Mouse (Mus musculus) lung, adult 2 months (tissue): ENCODE data around the gene Pitpnc1. TPM values are rescaled to one million over a fixed set of nuclear protein-coding genes. Genes with fewer than 3 reads are reported as not detected.

Source experiments
- DNase-seq: peaks from one replicate; pipeline ENCODE4 v3.0.0; 2022
- H3K4me1 ChIP-seq: fragments of 200-500 bp; 2 replicates; pipeline ENCODE4 v1.6.1; 2011; ENCODE audit warnings: low read length; ENCODE audit not compliant: control insufficient read depth, insufficient read depth
- H3K4me3 ChIP-seq: fragments of 200-500 bp; replicated peaks from 2 replicates; pipeline ENCODE3; 2011; ENCODE audit warnings: low read depth, mild to moderate bottlenecking, control low read depth, low read length; ENCODE audit errors: extremely low read depth
- CTCF ChIP-seq: fragments of 200-500 bp; IDR thresholded peaks from 2 replicates; pipeline ENCODE4 v1.5.1; 2011; ENCODE audit warnings: mild to moderate bottlenecking, low read length, control low read depth; ENCODE audit not compliant: insufficient read depth
- POLR2A ChIP-seq: fragments of 200-500 bp; IDR thresholded peaks from 2 replicates; pipeline ENCODE4 v1.6.1; 2011; ENCODE audit warnings: low read depth, mild to moderate bottlenecking, control low read depth, low read length, borderline replicate concordance; ENCODE audit errors: extremely low read depth
- WGBS: fragments of 180-500 bp; shearing (Covaris S2); methylation state at CpG from one replicate; pipeline ENCODE4 v1.1.7; 2018; 5-methylcytosine and 5-hydroxymethylcytosine counted together
- polyA plus RNA-seq: library from polyadenylated mRNA; depleted of rRNA; stranded (reverse); fragments of >200 nt; gene quantifications from 2 replicates; pipeline ENCODE4 v1.2.3, GENCODE M21; 2012

Gene Pitpnc1
- polyA plus RNA-seq, 1 experiment: 39.0 TPM

DNA sequence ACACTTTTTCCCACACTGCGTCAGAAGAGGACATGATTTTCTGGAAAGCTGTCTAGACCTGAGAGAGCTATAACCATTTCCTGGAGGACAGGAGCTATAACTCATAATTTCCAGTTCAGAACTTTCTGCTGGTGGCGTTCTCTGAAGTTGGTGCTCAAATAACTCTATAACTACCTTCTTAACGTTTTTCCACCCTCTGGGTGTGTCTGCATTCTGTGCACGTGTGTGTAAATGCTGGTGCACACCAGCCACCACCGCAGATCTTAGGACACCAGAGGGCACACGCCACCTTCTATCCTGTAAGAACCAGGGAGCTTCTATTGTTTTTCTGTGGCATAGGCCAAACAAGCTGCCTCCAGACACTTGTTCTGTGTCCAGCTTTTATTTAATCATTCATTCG is 11.5 kb downstream of the Pitpnc1 start:
- no peak for DNase-seq
- TF ChIP-seq CTCF (0 out of 2 replicates have a peak, but pooled peaks have one; percentile 5), POLR2A (no peak)
- WGBS: 65% methylated on average over 7 of the region's 7 CpGs
- Histone ChIP-seq H3K4me1 (peaks cover 8% of the 10 kb centered on the region), H3K4me3 (no peak overlapping the region)

DNA sequence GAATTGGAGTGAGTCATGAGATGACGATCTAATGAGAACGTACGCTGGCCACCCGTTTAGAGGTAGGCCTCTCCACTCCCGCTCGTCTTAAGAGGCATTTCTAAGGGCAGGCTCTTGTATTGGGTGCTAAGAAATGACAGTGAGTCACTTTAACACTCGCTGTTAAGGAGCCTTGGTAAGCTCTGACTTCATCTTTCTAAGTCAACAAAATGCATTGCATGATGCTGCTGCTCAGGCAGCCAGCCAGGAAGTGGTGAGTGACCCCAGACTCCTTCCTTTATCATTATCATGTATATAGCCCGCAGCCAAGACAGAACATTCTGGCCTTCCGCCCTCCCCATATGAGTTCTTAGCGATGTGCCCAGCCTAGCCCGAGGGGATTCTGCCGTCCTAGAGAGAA is 12.2 kb downstream of the Pitpnc1 start:
- Histone ChIP-seq H3K4me3 (no peak overlapping the region), H3K4me1 (peaks cover 6% of the 10 kb centered on the region)
- TF ChIP-seq POLR2A (no peak), CTCF (no peak)
- DNase-seq: no peak
- whole genome bisulfite sequencing: 55% methylated on average over 12 of the region's 12 CpGs

DNA sequence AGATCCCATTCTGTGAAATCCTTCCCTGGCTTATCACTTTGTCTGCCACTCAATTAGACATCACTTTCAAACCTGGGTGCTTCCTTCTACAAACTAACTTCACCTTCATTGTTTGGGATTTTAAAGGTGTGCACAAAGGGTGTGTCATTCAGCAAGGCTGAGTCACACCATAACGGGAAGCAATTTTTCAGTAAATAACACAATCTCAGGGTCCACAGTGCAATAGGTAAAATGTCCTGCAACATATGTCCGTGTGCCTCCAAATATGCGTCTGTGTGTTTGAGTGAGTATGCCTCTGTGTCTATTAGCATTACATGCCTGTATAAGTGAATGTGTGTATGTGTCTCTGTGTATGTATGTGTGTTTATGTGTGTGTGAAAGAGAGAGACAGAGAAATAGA is 13.2 kb downstream of the Pitpnc1 start:
- TF ChIP-seq POLR2A: no peak
- TF ChIP-seq CTCF: no peak
- Histone ChIP-seq H3K4me3 (no peak overlapping the region), H3K4me1 (peaks cover 5% of the 10 kb centered on the region; the same call in 1 of the 2 replicates)
- 87% methylated on average over 3 of the region's 3 CpGs for WGBS
- DNase-seq: no peak

DNA sequence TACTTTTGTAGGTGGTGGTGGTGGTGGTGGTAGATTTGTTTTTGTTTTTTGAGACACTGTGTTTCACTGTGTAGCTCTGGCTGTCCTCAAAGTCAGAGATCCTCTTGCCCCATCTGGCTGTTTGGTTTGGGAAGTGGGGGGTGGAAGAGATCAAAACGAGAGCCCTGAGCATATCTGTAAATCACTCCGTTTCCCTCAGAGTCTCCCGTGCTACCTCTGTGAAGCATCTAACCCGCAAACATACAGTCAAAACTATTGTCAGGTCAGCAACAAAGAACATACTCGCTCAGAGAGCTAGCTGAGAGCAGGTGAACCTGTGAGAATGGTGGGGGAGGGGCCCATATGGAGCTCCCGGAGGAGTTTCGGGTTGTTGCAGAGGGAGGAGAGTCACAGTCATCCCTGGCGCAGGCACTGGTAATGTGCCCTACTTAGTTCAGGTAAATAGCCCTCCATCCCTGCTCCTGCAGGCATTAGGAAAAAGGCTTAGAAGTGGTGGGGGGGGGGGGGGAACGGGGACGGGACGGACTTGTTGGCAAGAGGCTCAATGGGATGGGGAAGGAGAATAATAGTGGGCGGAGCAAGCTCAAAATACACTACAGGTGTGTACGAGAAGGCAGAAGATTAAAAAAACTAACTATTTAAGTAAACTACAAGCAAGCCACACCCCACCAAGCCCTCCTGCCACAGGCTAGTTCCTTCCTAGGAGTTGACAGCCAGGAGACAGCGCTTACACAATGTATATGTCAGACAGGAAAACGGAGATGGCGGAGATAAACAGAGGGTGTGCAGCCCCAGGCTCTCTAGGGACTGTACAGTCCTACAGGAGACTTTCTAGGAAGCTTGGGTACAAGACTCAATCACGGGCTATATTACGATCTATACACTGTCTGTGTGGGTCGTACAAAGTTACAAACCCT is 15.7 kb downstream of the Pitpnc1 start:
- no peak for DNase-seq
- 29% methylated on average over 19 of the region's 19 CpGs for WGBS
- H3K4me3 ChIP-seq: peak overlapping the region; percentile 36
- H3K4me1 ChIP-seq: peaks cover 11% of the 10 kb centered on the region
- no peak for TF ChIP-seq POLR2A
- TF ChIP-seq CTCF: no peak

DNA sequence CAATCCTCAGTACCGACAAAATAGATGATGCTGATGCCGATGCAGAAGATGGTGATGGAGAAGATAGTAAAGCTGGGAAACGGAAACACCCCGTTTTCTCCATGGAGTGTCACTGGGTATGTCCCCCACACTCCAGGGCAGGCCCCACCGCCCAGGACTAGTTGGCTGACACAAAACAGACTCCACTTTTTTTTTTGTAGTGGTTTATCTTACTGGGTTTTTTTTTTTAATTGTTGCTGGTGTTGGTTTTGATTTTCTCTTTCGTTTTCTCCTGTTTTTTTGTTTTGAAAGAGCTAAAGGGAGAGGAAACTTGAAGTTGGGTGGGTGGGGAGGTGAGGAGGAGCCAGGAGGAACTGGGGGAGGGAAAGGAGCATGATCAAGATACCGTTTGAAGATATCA is 18.4 kb downstream of the Pitpnc1 start:
- DNase-seq: no peak
- TF ChIP-seq CTCF (no peak), POLR2A (no peak)
- no peak overlapping the region for H3K4me3 ChIP-seq
- H3K4me1 ChIP-seq: peaks cover 20% of the 10 kb centered on the region
- WGBS: 74% methylated on average over 7 of the region's 7 CpGs

DNA sequence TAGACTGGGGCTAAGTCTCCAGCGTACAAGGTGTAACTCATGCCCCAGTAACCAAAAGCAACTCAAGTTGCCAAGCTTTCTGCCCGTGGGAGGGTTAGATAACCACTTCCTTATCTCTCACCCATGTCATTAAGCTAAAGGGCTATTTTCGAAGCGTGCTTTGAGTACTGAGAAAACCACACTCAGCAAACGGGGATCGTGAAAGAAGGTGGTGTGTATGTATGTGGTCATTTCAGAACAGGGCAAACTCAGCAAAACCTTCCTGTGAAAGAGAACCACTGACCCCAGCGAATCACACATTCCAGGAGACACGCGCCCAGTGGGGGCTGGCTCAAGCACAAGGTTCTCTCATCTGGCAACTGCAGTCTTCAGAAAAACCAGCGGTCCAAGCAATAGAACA is 19.4 kb downstream of the Pitpnc1 start:
- TF ChIP-seq CTCF (no peak), POLR2A (no peak)
- Histone ChIP-seq H3K4me3 (no peak overlapping the region), H3K4me1 (peaks cover 24% of the 10 kb centered on the region)
- WGBS: 29% methylated on average over 10 of the region's 10 CpGs
- DNase-seq: no peak

DNA sequence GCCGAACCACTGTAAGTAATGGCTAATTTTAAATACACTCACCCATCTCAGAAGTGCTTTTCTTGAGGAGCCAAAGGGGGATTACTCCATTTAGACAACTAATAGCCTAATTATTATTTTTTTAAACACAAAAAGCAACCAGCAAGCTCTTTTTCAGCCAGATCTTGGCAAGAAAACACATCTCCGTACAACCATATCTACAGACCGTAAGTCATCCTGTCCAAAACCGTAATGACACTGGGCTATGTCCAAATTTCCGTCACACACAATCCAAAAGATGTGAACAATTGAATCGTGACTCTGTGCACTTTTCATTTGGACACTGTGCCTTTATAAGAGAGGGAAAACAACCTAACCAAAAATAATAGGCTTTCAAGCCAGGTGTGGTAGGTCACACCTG is 20.4 kb downstream of the Pitpnc1 start:
- no peak for TF ChIP-seq CTCF
- TF ChIP-seq POLR2A: no peak
- WGBS: 45% methylated on average over 6 of the region's 6 CpGs
- Histone ChIP-seq H3K4me3 (no peak overlapping the region), H3K4me1 (peaks cover 23% of the 10 kb centered on the region)
- DNase-seq: no peak

DNA sequence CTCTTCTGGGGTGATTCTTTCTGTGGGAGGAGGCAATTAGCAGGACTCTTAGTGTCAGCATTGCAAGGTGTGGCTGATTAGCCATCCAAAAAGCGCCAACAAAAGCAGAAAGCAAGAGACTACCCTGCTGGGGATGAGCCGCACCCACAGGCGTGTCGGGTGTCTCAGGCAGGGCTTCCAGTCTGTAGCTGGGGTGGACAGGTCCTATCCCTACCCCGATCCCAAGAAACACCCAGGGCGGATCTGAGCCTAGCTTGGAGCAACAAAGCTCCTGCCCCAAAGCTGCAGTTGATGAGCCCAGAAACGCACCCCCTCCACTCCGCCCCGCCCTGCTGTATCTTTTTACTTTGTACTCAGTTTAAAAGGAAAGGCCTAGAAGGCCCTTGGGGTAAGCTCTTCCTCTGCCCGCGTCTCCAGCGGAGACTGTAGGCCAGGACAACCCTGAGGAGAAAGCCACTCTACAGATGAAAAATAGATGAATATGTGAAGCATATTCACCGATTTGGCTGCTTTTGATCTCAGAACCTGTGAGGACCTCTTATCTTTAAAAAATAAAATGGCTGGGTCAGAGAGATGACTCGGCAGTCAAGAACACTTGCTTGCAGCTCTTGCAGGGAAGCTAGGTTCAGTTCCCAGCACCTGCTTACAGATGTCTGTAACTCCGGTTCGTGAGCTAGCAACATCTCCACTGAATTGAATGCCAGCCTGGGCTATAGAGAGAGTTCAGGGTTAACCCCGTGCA is 21.2 kb downstream of the Pitpnc1 start:
- WGBS: 70% methylated on average over 17 of the region's 17 CpGs
- H3K4me3 ChIP-seq: no peak overlapping the region
- DNase-seq: no peak
- TF ChIP-seq POLR2A (no peak), CTCF (no peak)
- peaks cover 19% of the 10 kb centered on the region for H3K4me1 ChIP-seq

DNA sequence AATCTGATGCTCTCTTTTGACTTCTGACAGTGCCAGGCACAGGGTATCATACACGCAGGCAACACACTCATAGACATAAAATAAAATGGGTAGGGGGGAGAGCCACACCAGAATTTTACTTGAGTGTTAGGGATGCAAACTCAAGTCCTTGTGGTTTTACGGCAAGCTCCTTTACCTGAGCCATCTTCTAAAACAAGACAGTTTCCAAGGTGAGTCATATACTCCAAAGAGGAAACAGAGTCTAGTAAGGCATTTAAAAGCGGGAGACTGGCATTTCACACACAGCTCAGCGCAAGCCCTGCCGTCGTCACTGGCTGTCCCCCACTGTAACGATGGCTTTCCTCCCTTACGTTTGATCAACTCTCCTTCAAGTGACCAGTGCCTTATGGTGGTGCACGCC is 22.6 kb downstream of the Pitpnc1 start:
- WGBS: 66% methylated on average over 9 of the region's 9 CpGs
- no peak overlapping the region for H3K4me3 ChIP-seq
- DNase-seq: no peak
- peaks cover 19% of the 10 kb centered on the region for H3K4me1 ChIP-seq
- no peak for TF ChIP-seq POLR2A
- TF ChIP-seq CTCF: no peak
